In genomic region chr19:6061641-6062302, GRCm38 (mm10) we compare ENCODE assay signal across 8 mouse cellular contexts. TPM values are rescaled to one million over a fixed set of nuclear protein-coding genes. Genes with fewer than 3 reads are reported as not detected.
DNase-seq lines count a peak whose midpoint lies in the region; ATAC-seq and TF ChIP-seq lines count a peak whose summit lies in the region.

No protein-coding gene starts in this region.

- H3K4me3 ChIP-seq in E14TG2a.4 (replicated peaks; ENCODE audit: low read length) = peak overlapping the region; percentile 92
- peak overlapping the region; percentile 85 for H3K4me3 ChIP-seq in hindbrain, embryonic 12.5 days
- H3K4me3 ChIP-seq in limb, embryonic 13.5 days = peak overlapping the region; percentile 88
- peak overlapping the region; percentile 69 for H3K4me3 ChIP-seq in midbrain, embryonic 12.5 days

- no peaks in the 10 kb centered on the region for H3K27me3 ChIP-seq in E14TG2a.4 (ENCODE audit: insufficient read depth, low read length)
- no peaks in the 10 kb centered on the region for H3K27me3 ChIP-seq in hindbrain, embryonic 12.5 days
- H3K27me3 ChIP-seq in limb, embryonic 13.5 days = no peaks in the 10 kb centered on the region
- no peaks in the 10 kb centered on the region for H3K27me3 ChIP-seq in midbrain, embryonic 12.5 days

- peak; percentile 59 for DNase-seq in cerebellum, adult 11-12 months
- DNase-seq in embryo, embryonic 11 days = peak; percentile 59
- DNase-seq in spleen, postnatal 4 days (ENCODE audit: low spot score in 2 of 2) = peak; percentile 60 to 82

- TF ChIP-seq CTCF in E14TG2a.4 (conservative IDR thresholded peaks at IDR 0.05; ENCODE audit: low read length) = no peak

- H3K9ac ChIP-seq in hindbrain, embryonic 12.5 days = peak overlapping the region; percentile 91
- peak overlapping the region; percentile 97 for H3K9ac ChIP-seq in limb, embryonic 13.5 days
- H3K9ac ChIP-seq in midbrain, embryonic 12.5 days (replicated peaks) = peak overlapping the region; percentile 86

- H3K9me3 ChIP-seq in E14TG2a.4 (ENCODE audit: low read length) = no peaks in the 10 kb centered on the region
- no peaks in the 10 kb centered on the region for H3K9me3 ChIP-seq in hindbrain, embryonic 12.5 days (replicated peaks)
- no peaks in the 10 kb centered on the region for H3K9me3 ChIP-seq in limb, embryonic 13.5 days
- no peaks in the 10 kb centered on the region for H3K9me3 ChIP-seq in midbrain, embryonic 12.5 days

- H3K4me1 ChIP-seq in E14TG2a.4 (replicated peaks; ENCODE audit: low read depth, low read length) = peaks cover 48% of the 10 kb centered on the region
- peaks cover 46% of the 10 kb centered on the region for H3K4me1 ChIP-seq in hindbrain, embryonic 12.5 days
- peaks cover 35% of the 10 kb centered on the region for H3K4me1 ChIP-seq in limb, embryonic 13.5 days
- peaks cover 43% of the 10 kb centered on the region for H3K4me1 ChIP-seq in midbrain, embryonic 12.5 days

- no peak for ATAC-seq in cerebellum, adult (ENCODE audit: insufficient number of reproducible peaks, low FRiP score, low TSS enrichment)
- ATAC-seq in hindbrain, embryonic 12.5 days (ENCODE audit: low FRiP score) = no peak
- no peak for ATAC-seq in limb, embryonic 13.5 days (ENCODE audit: low FRiP score, low read depth)
- ATAC-seq in midbrain, embryonic 12.5 days (ENCODE audit: low FRiP score, low read depth) = 0 out of 2 replicates have a peak, but pooled peaks have one; percentile 0

- 2% methylated on average over 44 of the region's 44 CpGs for WGBS in hindbrain, embryonic 12.5 days
- 2% methylated on average over 44 of the region's 44 CpGs for WGBS in limb, embryonic 13.5 days
- WGBS in midbrain, embryonic 12.5 days = 3% methylated on average over 44 of the region's 44 CpGs

- H3K4me2 ChIP-seq in hindbrain, embryonic 12.5 days (replicated peaks) = peak overlapping the region; percentile 94
- peak overlapping the region; percentile 100 for H3K4me2 ChIP-seq in limb, embryonic 13.5 days (replicated peaks)
- peak overlapping the region; percentile 99 for H3K4me2 ChIP-seq in midbrain, embryonic 12.5 days (replicated peaks)

- peak overlapping the region; percentile 95 for H3K27ac ChIP-seq in hindbrain, embryonic 12.5 days
- H3K27ac ChIP-seq in limb, embryonic 13.5 days = peak overlapping the region; percentile 94
- H3K27ac ChIP-seq in midbrain, embryonic 12.5 days (replicated peaks) = peak overlapping the region; percentile 94

- H3K36me3 ChIP-seq in E14TG2a.4 (ENCODE audit: insufficient read depth, low read length) = peaks cover 58% of the 10 kb centered on the region
- H3K36me3 ChIP-seq in hindbrain, embryonic 12.5 days = peaks cover 15% of the 10 kb centered on the region
- H3K36me3 ChIP-seq in limb, embryonic 13.5 days = peaks cover 18% of the 10 kb centered on the region
- H3K36me3 ChIP-seq in midbrain, embryonic 12.5 days = peaks cover 13% of the 10 kb centered on the region

RNA-seq across cellular contexts. Expression of gene Znhit2, which starts 0.8 kb away (rescaled TPM):
- polyA plus RNA-seq in hindbrain, embryonic 12.5 days (2016; fragmentation: Nextera tagmentation; extraction: Ambion mirVana) = 33.6 and 34.4 TPM in 2 replicates
- polyA plus RNA-seq in limb, embryonic 13.5 days (2015; fragmentation: Nextera tagmentation; extraction: Ambion mirVana) = 29.0 and 29.8 TPM in 2 replicates
- 30.8 and 32.2 TPM in 2 replicates for polyA plus RNA-seq in midbrain, embryonic 12.5 days (2016; fragmentation: Nextera tagmentation; extraction: Ambion mirVana)

RNA-seq across cellular contexts. Expression of gene Fau, which starts 4.1 kb away (rescaled TPM):
- polyA plus RNA-seq in hindbrain, embryonic 12.5 days (2016; fragmentation: Nextera tagmentation; extraction: Ambion mirVana) = 561 and 621 TPM in 2 replicates
- polyA plus RNA-seq in limb, embryonic 13.5 days (2015; fragmentation: Nextera tagmentation; extraction: Ambion mirVana) = 760 and 823 TPM in 2 replicates
- polyA plus RNA-seq in midbrain, embryonic 12.5 days (2016; fragmentation: Nextera tagmentation; extraction: Ambion mirVana) = 595 and 628 TPM in 2 replicates

RNA-seq across cellular contexts. Expression of gene Mrpl49, which starts 4.2 kb away (rescaled TPM):
- polyA plus RNA-seq in hindbrain, embryonic 12.5 days (2016; fragmentation: Nextera tagmentation; extraction: Ambion mirVana) = 65.1 and 67.5 TPM in 2 replicates
- polyA plus RNA-seq in limb, embryonic 13.5 days (2015; fragmentation: Nextera tagmentation; extraction: Ambion mirVana) = 76.9 and 80.0 TPM in 2 replicates
- 75.8 and 76.4 TPM in 2 replicates for polyA plus RNA-seq in midbrain, embryonic 12.5 days (2016; fragmentation: Nextera tagmentation; extraction: Ambion mirVana)

RNA-seq across cellular contexts. Expression of gene Tm7sf2, which starts 6.4 kb away (rescaled TPM):
- 38.0 and 40.3 TPM in 2 replicates for polyA plus RNA-seq in hindbrain, embryonic 12.5 days (2016; fragmentation: Nextera tagmentation; extraction: Ambion mirVana)
- 17.4 and 24.0 TPM in 2 replicates for polyA plus RNA-seq in limb, embryonic 13.5 days (2015; fragmentation: Nextera tagmentation; extraction: Ambion mirVana)
- 41.0 and 41.3 TPM in 2 replicates for polyA plus RNA-seq in midbrain, embryonic 12.5 days (2016; fragmentation: Nextera tagmentation; extraction: Ambion mirVana)

RNA-seq across cellular contexts. Expression of gene Vps51, which starts 15.3 kb away (rescaled TPM):
- polyA plus RNA-seq in hindbrain, embryonic 12.5 days (2016; fragmentation: Nextera tagmentation; extraction: Ambion mirVana) = 78.8 and 79.7 TPM in 2 replicates
- 69.7 and 72.5 TPM in 2 replicates for polyA plus RNA-seq in limb, embryonic 13.5 days (2015; fragmentation: Nextera tagmentation; extraction: Ambion mirVana)
- 77.0 and 82.2 TPM in 2 replicates for polyA plus RNA-seq in midbrain, embryonic 12.5 days (2016; fragmentation: Nextera tagmentation; extraction: Ambion mirVana)
